Mouse (Mus musculus) liver, embryonic 13.5 days (tissue): ENCODE results near the gene Dcp1b. TPM values are rescaled to one million over a fixed set of nuclear protein-coding genes. Genes with fewer than 3 reads are reported as not detected.

Experiments
- ATAC-seq: fragments of 200-750 bp; cut with Nextera tagmentation; 2 replicates; pipeline ENCODE4 v1.8.0; 2017; ENCODE audit warnings: low read depth, mild to moderate bottlenecking, moderate number of reproducible peaks, moderate library complexity
- DNase-seq: peaks from one replicate; pipeline ENCODE4 v3.0.0; 2022
- H3K27ac ChIP-seq: fragments of 300-500 bp; sonication (generic); 2 replicates; pipeline ENCODE4 v1.5.1; 2015; ENCODE audit warnings: moderate library complexity, mild to moderate bottlenecking, inconsistent platforms
- H3K27me3 ChIP-seq: fragments of 300-500 bp; sonication (generic); 2 replicates; pipeline ENCODE4 v1.6.1; 2015; ENCODE audit warnings: mild to moderate bottlenecking, inconsistent platforms
- H3K36me3 ChIP-seq: fragments of 300-500 bp; sonication (generic); 2 replicates; pipeline ENCODE4 v1.6.1; 2015; ENCODE audit warnings: mild to moderate bottlenecking, inconsistent platforms
- H3K4me1 ChIP-seq: fragments of 300-500 bp; sonication (generic); replicated peaks from 2 replicates; pipeline ENCODE4 v1.6.1; 2015; ENCODE audit warnings: inconsistent platforms
- H3K4me2 ChIP-seq: fragments of 300-500 bp; sonication (generic); 2 replicates; pipeline ENCODE4 v1.6.1; 2015; ENCODE audit warnings: inconsistent platforms, mild to moderate bottlenecking, moderate library complexity
- H3K4me3 ChIP-seq: fragments of 300-500 bp; sonication (generic); replicated peaks from 2 replicates; pipeline ENCODE4 v1.5.1; 2015; ENCODE audit warnings: mild to moderate bottlenecking, inconsistent platforms
- H3K9ac ChIP-seq: fragments of 300-500 bp; sonication (generic); 2 replicates; pipeline ENCODE4 v1.6.1; 2015; ENCODE audit warnings: mild to moderate bottlenecking, inconsistent platforms
- H3K9me3 ChIP-seq: fragments of 300-500 bp; sonication (generic); replicated peaks from 2 replicates; pipeline ENCODE4 v1.6.1; 2016; ENCODE audit warnings: inconsistent platforms
- WGBS: fragments of 180-500 bp; shearing (Covaris S2); methylation state at CpG from one replicate; pipeline ENCODE4 v1.1.7; 2015; ENCODE audit not compliant: insufficient replicate concordance; 5-methylcytosine and 5-hydroxymethylcytosine counted together
- polyA plus RNA-seq: library from polyadenylated mRNA; unstranded; fragments of >200 nt; fragmentation: Nextera tagmentation; extraction: Ambion mirVana; gene quantifications from 2 replicates; pipeline ENCODE4 v1.2.1, GENCODE M21; 2015

Dcp1b gene
- polyA plus RNA-seq, 1 experiment from 2014 or later: 3.2 TPM

- whole genome bisulfite sequencing: 46% methylated on average over 12 of the region's 12 CpGs
- Histone ChIP-seq H3K27ac (peak overlapping the region; percentile 88; the same call in 1 of the 2 replicates), H3K9ac (peak overlapping the region; percentile 83; the same call in 1 of the 2 replicates), H3K4me1 (peaks cover 28% of the 10 kb centered on the region), H3K36me3 (peaks cover 1% of the 10 kb centered on the region; the same call in 1 of the 2 replicates), H3K27me3 (no peaks in the 10 kb centered on the region), H3K4me3 (peak overlapping the region; percentile 76), H3K4me2 (peak overlapping the region; percentile 76), H3K9me3 (no peaks in the 10 kb centered on the region)
- 0 out of 2 replicates have a peak, but pooled peaks have one; percentile 1 for ATAC-seq
- DNase-seq: no peak
Observed at GRCm38 (mm10) chr6:119174307-119175074, 562 bp upstream of the Dcp1b start.

- Histone ChIP-seq H3K9me3 (no peaks in the 10 kb centered on the region), H3K27me3 (no peaks in the 10 kb centered on the region), H3K36me3 (peaks cover 2% of the 10 kb centered on the region; the same call in 1 of the 2 replicates), H3K9ac (peak overlapping the region; percentile 83; the same call in 1 of the 2 replicates), H3K4me2 (peak overlapping the region; percentile 76), H3K4me1 (peaks cover 28% of the 10 kb centered on the region), H3K27ac (no peak overlapping the region), H3K4me3 (peak overlapping the region; percentile 76)
- WGBS: 73% methylated on average over 7 of the region's 7 CpGs
- ATAC-seq (no peak), DNase-seq (no peak)
Observed at GRCm38 (mm10) chr6:119176103-119176502, 1.1 kb downstream of the Dcp1b start.

GRCm38 (mm10) chr6:119177101-119177500 lies 2.0 kb downstream of the Dcp1b start:
- no peak overlapping the region for H3K4me3 ChIP-seq
- no peaks in the 10 kb centered on the region for H3K9me3 ChIP-seq
- no peak overlapping the region for H3K4me2 ChIP-seq
- no peak for ATAC-seq
- no peak overlapping the region for H3K27ac ChIP-seq
- H3K36me3 ChIP-seq: peaks cover 2% of the 10 kb centered on the region; the same call in 1 of the 2 replicates
- DNase-seq: no peak
- peaks cover 28% of the 10 kb centered on the region for H3K4me1 ChIP-seq
- no peak overlapping the region for H3K9ac ChIP-seq
- no peaks in the 10 kb centered on the region for H3K27me3 ChIP-seq
- 50% methylated on average over 8 of the region's 8 CpGs for WGBS

GRCm38 (mm10) chr6:119180188-119180587 lies 5.1 kb downstream of the Dcp1b start:
- no peak for ATAC-seq
- Histone ChIP-seq H3K9me3 (no peaks in the 10 kb centered on the region), H3K4me2 (no peak overlapping the region), H3K4me1 (peaks cover 22% of the 10 kb centered on the region), H3K27me3 (no peaks in the 10 kb centered on the region), H3K36me3 (peaks cover 8% of the 10 kb centered on the region; the same call in 1 of the 2 replicates), H3K27ac (no peak overlapping the region), H3K4me3 (no peak overlapping the region), H3K9ac (no peak overlapping the region)
- DNase-seq: no peak
- WGBS: 56% methylated on average over 2 of the region's 2 CpGs

GRCm38 (mm10) chr6:119182211-119182610 lies 7.2 kb downstream of the Dcp1b start:
- H3K36me3 ChIP-seq: peaks cover 8% of the 10 kb centered on the region; the same call in 1 of the 2 replicates
- no peak overlapping the region for H3K9ac ChIP-seq
- 0 out of 2 replicates have a peak, but pooled peaks cover 7% of the 10 kb centered on the region for H3K4me1 ChIP-seq
- H3K9me3 ChIP-seq: no peaks in the 10 kb centered on the region
- DNase-seq (no peak), ATAC-seq (no peak)
- H3K27ac ChIP-seq: no peak overlapping the region
- H3K27me3 ChIP-seq: no peaks in the 10 kb centered on the region
- no peak overlapping the region for H3K4me3 ChIP-seq
- WGBS: 78% methylated on average over 9 of the region's 9 CpGs
- H3K4me2 ChIP-seq: no peak overlapping the region

- 74% methylated on average over 3 of the region's 3 CpGs for WGBS
- Histone ChIP-seq H3K4me2 (no peak overlapping the region), H3K9me3 (no peaks in the 10 kb centered on the region), H3K9ac (no peak overlapping the region), H3K4me3 (no peak overlapping the region), H3K36me3 (peaks cover 8% of the 10 kb centered on the region; the same call in 1 of the 2 replicates), H3K27ac (no peak overlapping the region), H3K27me3 (no peaks in the 10 kb centered on the region), H3K4me1 (0 out of 2 replicates have a peak, but pooled peaks cover 3% of the 10 kb centered on the region)
- ATAC-seq: no peak
- DNase-seq: no peak
Observed at GRCm38 (mm10) chr6:119183781-119184180, 8.7 kb downstream of the Dcp1b start.

GRCm38 (mm10) chr6:119186658-119187057 lies 11.6 kb downstream of the Dcp1b start:
- H3K9me3 ChIP-seq: no peaks in the 10 kb centered on the region
- no peak for ATAC-seq
- 61% methylated on average over 8 of the region's 8 CpGs for WGBS
- peaks cover 9% of the 10 kb centered on the region for H3K36me3 ChIP-seq
- 0 out of 2 replicates have a peak, but pooled peaks cover 2% of the 10 kb centered on the region for H3K4me1 ChIP-seq
- H3K27ac ChIP-seq: no peak overlapping the region
- no peak overlapping the region for H3K9ac ChIP-seq
- no peak for DNase-seq
- H3K4me3 ChIP-seq: no peak overlapping the region
- no peak overlapping the region for H3K4me2 ChIP-seq
- H3K27me3 ChIP-seq: no peaks in the 10 kb centered on the region

GRCm38 (mm10) chr6:119187631-119188030 lies 12.6 kb downstream of the Dcp1b start:
- Histone ChIP-seq H3K9me3 (no peaks in the 10 kb centered on the region), H3K27me3 (no peaks in the 10 kb centered on the region), H3K4me3 (no peak overlapping the region), H3K4me1 (0 out of 2 replicates have a peak, but pooled peaks cover 2% of the 10 kb centered on the region), H3K36me3 (peaks cover 17% of the 10 kb centered on the region), H3K27ac (no peak overlapping the region), H3K4me2 (no peak overlapping the region), H3K9ac (no peak overlapping the region)
- 70% methylated on average over 6 of the region's 6 CpGs for WGBS
- DNase-seq: no peak
- ATAC-seq: no peak

- Histone ChIP-seq H3K36me3 (peaks cover 24% of the 10 kb centered on the region), H3K4me2 (no peak overlapping the region), H3K4me3 (no peak overlapping the region), H3K27me3 (no peaks in the 10 kb centered on the region), H3K4me1 (peaks cover 8% of the 10 kb centered on the region), H3K9ac (no peak overlapping the region), H3K27ac (no peak overlapping the region), H3K9me3 (no peaks in the 10 kb centered on the region)
- WGBS: 72% methylated on average over 4 of the region's 4 CpGs
- DNase-seq (no peak), ATAC-seq (no peak)
Observed at GRCm38 (mm10) chr6:119191478-119191877, 16.4 kb downstream of the Dcp1b start.

GRCm38 (mm10) chr6:119193571-119194154 lies 18.6 kb downstream of the Dcp1b start:
- ATAC-seq (no peak), DNase-seq (no peak)
- Histone ChIP-seq H3K4me3 (no peak overlapping the region), H3K4me1 (peaks cover 12% of the 10 kb centered on the region), H3K9ac (no peak overlapping the region), H3K9me3 (no peaks in the 10 kb centered on the region), H3K27ac (no peak overlapping the region), H3K4me2 (no peak overlapping the region), H3K36me3 (peaks cover 24% of the 10 kb centered on the region), H3K27me3 (no peaks in the 10 kb centered on the region)
- WGBS: 80% methylated on average over 15 of the region's 15 CpGs

GRCm38 (mm10) chr6:119194161-119194560 lies 19.1 kb downstream of the Dcp1b start:
- H3K27me3 ChIP-seq: no peaks in the 10 kb centered on the region
- no peaks in the 10 kb centered on the region for H3K9me3 ChIP-seq
- no peak overlapping the region for H3K9ac ChIP-seq
- no peak overlapping the region for H3K27ac ChIP-seq
- H3K4me2 ChIP-seq: no peak overlapping the region
- H3K36me3 ChIP-seq: peaks cover 24% of the 10 kb centered on the region
- WGBS: 83% methylated on average over 9 of the region's 9 CpGs
- ATAC-seq (no peak), DNase-seq (no peak)
- H3K4me3 ChIP-seq: no peak overlapping the region
- H3K4me1 ChIP-seq: peaks cover 12% of the 10 kb centered on the region
